Mouse (Mus musculus) lung, postnatal 0 days (tissue): ENCODE measurements at regions not wholly inside any gene's neighbourhood (a gene's known extent, or its start where the extent isn't known, plus 50 kb on each side); places are given as distances from the start of the nearest gene placed in this dataset.

Experiments used
- CTCF ChIP-seq: IDR thresholded peaks from 2 replicates; pipeline ENCODE4 v1.5.1; 2016; ENCODE audit warnings: antibody characterized with exemption, mild to moderate bottlenecking
- EP300 ChIP-seq: IDR thresholded peaks from 2 replicates; pipeline ENCODE4 v1.6.1; 2016; ENCODE audit warnings: antibody characterized with exemption, mild to moderate bottlenecking, control low read depth

DNA sequence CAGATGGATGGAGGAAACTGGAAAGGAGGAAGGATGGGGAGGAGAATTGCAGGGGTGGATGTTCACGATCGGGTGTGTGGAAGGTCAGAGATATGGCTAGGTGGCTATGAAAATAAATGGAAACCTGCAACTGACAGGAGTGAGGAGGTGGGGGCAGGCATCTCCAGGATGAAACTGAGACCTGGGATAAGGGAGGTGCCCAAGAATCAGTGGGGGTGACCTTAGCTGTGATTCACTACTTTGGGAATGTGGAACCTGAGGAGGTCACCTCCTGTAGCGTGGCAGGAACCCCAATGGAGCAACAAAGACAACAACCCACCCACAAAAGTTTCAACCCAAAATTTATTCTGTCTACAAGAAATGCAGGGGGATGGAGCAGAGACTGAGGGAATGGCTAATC, 339.6 kb downstream of the Tmem135 start:
- TF ChIP-seq CTCF: no peak
- TF ChIP-seq EP300: no peak
